Mouse (Mus musculus): ENCODE results near the gene Rgl1. TPM values are rescaled to one million over a fixed set of nuclear protein-coding genes. Genes with fewer than 3 reads are reported as not detected.

The Rgl1 gene
- total RNA-seq, 2 experiments from 2014 or later = 15.5 to 31.2 TPM

- peak; percentile 39 to 66 for DNase-seq (ENCODE audit: low spot score in 2 of 2)
Observed at GRCm38 (mm10) chr1:152555944-152556573, 210.1 kb downstream of the Rgl1 start.

DNA sequence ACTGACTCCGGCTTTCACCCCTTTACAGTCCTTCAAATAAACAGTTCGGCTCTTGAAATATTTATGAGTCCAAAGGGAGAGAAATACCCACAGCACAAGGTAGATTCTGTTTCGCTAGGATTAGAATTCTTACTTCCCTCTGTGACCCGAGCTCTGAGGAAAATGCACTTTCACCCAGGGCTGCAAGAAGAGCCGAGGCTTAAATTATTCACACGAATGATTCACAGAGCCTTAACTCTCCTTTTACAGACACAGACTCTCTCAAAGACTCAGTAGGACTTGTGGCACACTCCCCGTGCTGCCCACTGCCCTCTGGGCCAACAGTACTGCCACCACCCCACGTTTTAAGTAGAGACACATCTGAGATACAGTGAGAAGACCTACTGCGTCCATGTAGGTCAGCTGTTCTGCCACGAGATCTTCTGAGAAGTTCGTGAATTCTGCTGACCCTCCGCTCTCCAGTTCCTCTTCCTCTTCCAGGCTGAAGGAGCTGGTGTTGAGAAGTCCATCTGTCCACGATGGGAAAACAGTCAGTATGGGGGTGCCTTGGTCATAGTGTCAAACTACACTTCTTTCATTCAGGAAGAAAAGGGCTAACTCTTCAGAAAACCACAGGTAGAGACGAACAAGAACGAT, 212.1 kb downstream of the Rgl1 start:
- DNase-seq (ENCODE audit: low spot score in 2 of 2) = no peak

DNA sequence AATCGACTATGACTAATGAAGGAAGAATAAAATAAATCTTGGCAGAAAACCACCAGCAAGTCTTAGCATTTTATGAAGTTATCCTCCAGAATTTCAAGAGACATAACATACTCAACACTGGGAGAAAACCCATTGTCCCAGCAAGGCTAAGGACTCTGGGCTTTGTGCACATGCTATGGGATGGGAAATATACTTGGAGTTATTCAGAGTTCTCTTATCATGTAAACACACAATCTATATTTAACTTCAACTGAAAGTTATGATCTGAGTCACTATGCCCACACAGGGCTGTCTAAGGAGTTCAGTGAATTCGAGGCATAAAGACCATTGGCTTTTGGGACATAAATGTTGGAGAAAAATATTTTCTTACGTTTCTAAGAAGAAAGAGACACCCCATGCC, 215.2 kb downstream of the Rgl1 start:
- DNase-seq (ENCODE audit: low spot score in 2 of 2) = no peak

DNA sequence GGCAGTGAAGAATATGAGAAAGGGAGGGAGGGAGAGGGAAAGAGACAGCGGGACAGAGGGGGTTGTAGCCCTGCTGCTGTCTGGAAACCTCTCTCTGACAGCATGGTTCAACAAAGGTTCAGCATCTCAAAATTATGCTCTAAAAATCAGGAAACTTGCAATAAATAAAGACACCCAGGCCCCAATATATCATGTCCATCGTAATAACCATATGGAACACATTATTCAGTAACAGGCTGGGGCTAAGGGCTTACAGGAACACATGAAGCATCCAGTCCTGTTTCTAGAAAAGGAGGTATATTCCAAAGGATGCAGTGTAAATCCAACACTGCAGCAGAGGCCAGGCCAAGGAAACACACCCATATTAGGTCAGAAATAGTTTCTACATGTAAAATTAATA, 215.6 kb downstream of the Rgl1 start:
- no peak for DNase-seq (ENCODE audit: low spot score in 2 of 2)

DNA sequence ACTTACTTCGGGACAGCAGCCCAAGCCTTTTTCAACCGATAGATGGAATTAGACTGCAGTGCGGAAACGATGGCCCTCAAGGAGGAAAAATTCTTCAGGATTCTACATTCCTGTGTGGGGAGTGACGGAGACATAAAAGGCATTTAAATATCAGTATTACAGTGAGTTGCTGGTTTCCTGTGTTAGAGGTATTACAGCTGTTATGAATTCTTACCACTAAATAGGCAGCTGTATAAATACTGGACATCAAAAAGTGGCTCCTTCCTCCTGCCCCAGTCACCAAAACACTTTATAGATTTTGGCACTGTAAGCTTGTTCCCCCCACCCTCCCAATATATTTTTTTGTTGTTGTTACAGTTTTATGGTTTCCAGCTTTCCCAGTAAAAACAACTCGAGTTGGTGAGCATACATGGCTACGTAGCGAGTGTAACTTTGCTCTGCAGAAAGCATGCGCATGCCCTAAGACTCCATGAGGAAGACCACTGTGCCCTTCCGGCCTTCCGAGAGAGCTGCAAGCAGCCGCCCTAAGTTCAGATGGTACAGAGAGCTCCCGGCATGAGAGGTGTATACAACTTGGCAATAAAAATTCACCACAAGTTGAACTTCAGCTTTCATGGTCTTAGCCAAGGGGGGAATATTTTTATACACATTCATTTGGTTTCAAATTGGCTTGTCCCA, 217.0 kb downstream of the Rgl1 start:
- no peak for DNase-seq (ENCODE audit: low spot score in 2 of 2)

- no peak for DNase-seq (ENCODE audit: low spot score in 2 of 2)
Observed at GRCm38 (mm10) chr1:152543449-152544159, 222.5 kb downstream of the Rgl1 start.

- no peak for DNase-seq (ENCODE audit: low spot score in 2 of 2)
Observed at GRCm38 (mm10) chr1:152542747-152543378, 223.3 kb downstream of the Rgl1 start.

DNA sequence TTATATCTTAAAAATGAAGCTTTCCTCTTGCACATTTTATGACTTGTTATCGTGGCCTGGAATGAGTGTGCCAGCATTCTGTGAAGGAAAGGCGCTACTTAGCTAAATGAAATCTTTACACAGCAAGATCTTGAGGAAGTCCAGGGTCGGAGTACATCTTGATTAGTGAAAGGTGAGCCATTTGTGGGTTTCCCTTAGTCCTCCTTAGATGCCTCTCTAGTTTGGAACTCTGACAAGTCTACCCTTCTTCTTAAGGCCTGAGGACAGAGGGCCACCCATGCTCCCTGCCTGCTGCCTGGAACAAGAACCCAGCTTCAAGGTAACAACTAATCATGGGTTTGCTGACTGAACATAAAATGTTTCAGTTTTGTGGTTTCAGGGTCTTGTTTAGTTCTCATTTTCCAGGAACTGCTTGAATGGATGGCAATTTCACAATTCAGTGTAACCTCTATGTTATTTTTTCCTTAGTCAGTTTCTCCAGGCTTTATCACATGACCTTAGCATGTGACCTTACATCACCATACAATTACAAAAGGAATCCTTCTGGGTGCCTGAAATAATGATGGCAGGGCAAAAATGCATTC, 225.8 kb downstream of the Rgl1 start:
- DNase-seq (ENCODE audit: low spot score in 2 of 2) = no peak

- DNase-seq (ENCODE audit: low spot score in 2 of 2) = no peak
Observed at GRCm38 (mm10) chr1:152538817-152539216, 227.3 kb downstream of the Rgl1 start.

DNA sequence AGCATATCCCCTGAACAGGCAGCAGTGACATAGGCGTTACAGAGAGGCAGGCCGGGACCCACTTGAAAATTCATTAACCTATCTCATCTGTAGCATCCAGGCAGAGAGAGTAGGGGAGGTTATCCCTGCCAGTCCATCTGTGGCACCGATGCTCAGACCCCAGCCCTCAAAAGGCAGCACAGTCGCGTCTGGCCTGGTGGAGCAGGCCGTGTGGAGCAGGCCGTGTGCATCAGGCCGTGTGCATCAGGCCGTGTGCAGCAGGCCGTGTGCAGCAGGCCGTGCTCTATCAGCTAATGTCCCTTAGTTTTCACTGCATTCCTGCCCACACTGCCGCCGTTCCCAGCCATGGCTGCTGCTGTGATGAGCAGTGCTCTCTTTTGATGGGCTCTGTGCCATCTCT, 229.0 kb downstream of the Rgl1 start:
- no peak for DNase-seq (ENCODE audit: low spot score in 2 of 2)

DNA sequence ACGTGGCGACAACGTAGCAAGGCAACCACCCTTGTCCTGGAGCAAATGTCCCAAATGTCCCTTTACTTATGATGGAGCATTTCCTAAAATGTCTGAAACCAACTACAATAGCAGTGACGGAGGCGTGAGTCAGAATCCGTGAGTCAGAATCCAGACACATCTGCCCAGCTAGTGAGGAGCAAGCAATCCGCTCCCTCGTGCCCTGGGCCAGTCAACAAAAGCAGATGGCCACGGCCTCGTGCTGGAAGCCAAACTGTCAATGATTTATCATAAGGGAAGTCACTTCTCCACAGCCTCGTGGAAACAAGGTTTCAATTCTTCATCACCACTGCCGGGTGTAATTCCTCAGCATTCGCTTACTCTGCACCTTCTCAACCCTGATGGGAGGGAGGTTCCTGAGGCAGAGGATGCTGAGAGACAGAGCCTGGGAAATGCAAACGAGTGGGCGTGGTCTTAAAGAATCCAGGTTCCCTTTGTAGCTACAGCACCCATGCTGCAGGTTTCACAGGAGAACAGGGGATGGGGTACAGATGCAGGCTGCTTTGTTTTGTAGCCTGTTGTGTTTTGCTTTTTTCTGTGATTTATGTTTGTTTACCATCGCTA, 229.6 kb downstream of the Rgl1 start:
- DNase-seq (ENCODE audit: low spot score in 2 of 2) = peak in 1 of 2 experiments; percentile 60

GRCm38 (mm10) chr1:152534531-152534930, 231.6 kb downstream of the Rgl1 start:
- DNase-seq (ENCODE audit: low spot score in 2 of 2) = no peak

DNA sequence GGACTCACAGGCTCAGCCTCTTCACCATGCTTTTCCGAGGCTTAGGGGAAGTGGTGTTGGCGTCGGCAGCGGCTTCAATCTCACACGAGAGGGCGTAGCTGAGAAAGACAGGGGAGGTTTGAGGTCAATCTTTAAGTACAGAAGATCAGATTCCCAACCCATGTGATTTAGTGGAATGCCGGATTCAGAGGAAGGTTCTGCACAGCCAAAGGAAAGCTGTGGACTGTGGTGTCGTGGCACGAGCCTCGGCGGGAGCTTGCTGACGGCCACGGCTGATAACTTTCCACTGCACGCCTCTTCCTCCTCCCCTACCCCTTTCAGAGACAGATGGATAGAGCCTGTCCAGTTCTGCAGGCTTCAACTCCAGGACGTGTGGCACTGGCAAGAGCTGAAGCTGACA, 234.7 kb downstream of the Rgl1 start:
- DNase-seq (ENCODE audit: low spot score in 2 of 2) = no peak

GRCm38 (mm10) chr1:152528778-152529177, 237.4 kb downstream of the Rgl1 start:
- no peak for DNase-seq (ENCODE audit: low spot score in 2 of 2)

DNA sequence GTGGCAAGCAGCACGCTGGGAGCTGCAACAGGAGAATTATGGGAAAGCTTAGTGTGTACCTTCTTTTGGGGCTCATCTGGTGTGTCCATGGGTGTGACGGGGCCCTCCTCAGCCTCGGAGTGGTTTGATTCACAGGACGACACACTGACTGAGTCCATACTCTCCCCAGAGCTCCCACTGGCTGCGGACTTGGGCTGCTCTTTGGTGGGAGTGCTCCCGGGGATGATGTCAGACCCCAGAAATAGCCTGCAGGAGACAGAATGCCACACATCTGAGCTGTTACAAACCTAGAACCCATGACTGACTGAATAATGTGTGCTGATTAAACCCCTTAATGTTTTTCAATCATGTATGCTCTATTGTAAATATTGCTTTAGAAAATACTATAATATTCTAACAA, 237.9 kb downstream of the Rgl1 start:
- no peak for DNase-seq (ENCODE audit: low spot score in 2 of 2)

GRCm38 (mm10) chr1:152526154-152526553, 240.0 kb downstream of the Rgl1 start:
- no peak for DNase-seq (ENCODE audit: low spot score in 2 of 2)

GRCm38 (mm10) chr1:152524987-152525648, 241.0 kb downstream of the Rgl1 start:
- peak; percentile 64 to 71 for DNase-seq (ENCODE audit: low spot score in 2 of 2)

- no peak for DNase-seq (ENCODE audit: low spot score in 2 of 2)
Observed at GRCm38 (mm10) chr1:152524098-152524892, 241.9 kb downstream of the Rgl1 start.

DNA sequence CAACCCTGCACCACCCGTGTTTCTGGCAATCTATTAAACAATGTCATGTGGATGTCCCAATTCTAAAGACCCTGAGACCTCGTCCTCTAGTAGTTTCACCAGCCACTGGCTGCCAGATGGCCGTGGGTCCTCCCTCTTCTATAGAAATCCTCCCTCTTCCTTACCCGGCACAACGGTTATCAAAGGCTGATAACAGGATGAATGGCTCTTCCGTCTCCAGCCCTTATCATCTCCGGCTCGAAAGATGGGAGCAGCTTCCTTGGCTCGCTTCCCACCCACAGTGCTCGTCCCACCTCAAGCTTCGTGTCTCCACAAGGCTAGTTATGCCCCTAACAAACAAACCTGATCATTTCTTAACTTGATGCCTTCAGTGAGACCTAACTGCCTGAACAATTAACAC, 242.9 kb downstream of the Rgl1 start:
- no peak for DNase-seq (ENCODE audit: low spot score in 2 of 2)
